Mouse (Mus musculus): Measurements from ENCODE around the gene Aldh8a1. TPM values are rescaled to one million over a fixed set of nuclear protein-coding genes. Genes with fewer than 3 reads are reported as not detected.

The Aldh8a1 gene
- not detected for polyA plus RNA-seq (2017; shearing (Covaris generic))

GRCm38 (mm10) chr10:21376682-21377473, at the start of gene Aldh8a1:
Gene Aldh8a1 (plus strand): TSS chr10:21377291.

Other genes starting within 250 kb of the Aldh8a1 start
- 28.6 TPM for gene Myb, start 216.3 kb upstream of the Aldh8a1 start, polyA plus RNA-seq (2017; shearing (Covaris generic))
- 105 TPM for gene Hbs1l, start 81.3 kb upstream of the Aldh8a1 start, polyA plus RNA-seq (2017; shearing (Covaris generic))
- gene 1700020N01Rik, start 215.9 kb downstream of the Aldh8a1 start, polyA plus RNA-seq (2017; shearing (Covaris generic)) = not detected